21 mouse cellular contexts compared by ENCODE assay signal in the genomic region with DNA sequence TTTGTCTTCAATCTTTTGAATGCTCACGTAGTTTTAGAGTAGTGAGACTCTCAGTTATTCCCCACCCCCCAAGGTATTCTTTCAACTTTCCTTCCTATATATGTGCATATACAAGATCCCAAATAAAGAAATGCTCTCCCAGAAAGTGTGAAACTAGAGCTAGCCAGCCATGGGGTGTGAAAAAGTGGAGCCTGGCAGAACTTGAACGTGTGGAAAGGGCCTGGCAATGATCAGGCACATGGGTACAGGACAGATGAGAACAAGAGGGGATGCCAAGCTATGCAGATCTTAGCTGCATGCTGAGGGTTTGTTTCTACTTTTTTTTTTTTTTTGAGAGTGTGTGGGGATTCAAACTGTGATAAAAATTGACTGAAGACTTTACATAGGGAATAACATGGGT.
DNase-seq lines count a peak whose midpoint lies in the region; ATAC-seq and TF ChIP-seq lines count a peak whose summit lies in the region.
"Had no signal": no experiment of that assay in that cellular context is flagged by ENCODE, and none has a peak within 500 bp of the region (broad histone marks: within the 10 kb centered on the region; RNA-seq: fewer than 3 reads in every experiment).

No protein-coding gene starts in this region.

- no peak overlapping the region for H3K4me2 ChIP-seq in forebrain, embryonic 16.5 days (ENCODE audit: low read length)
- H3K4me2 ChIP-seq in hindbrain, embryonic 12.5 days (replicated peaks), result no peak overlapping the region
- H3K4me2 ChIP-seq: embryonic facial prominence, embryonic 13.5 days; hindbrain, embryonic 15.5 days; neural tube, embryonic 13.5 days had no signal

- H3K36me3 ChIP-seq in forebrain, embryonic 16.5 days (ENCODE audit: control insufficient read depth, insufficient read depth), result no peaks in the 10 kb centered on the region
- no peaks in the 10 kb centered on the region for H3K36me3 ChIP-seq in hindbrain, embryonic 12.5 days
- H3K36me3 ChIP-seq: embryonic facial prominence, embryonic 13.5 days; hindbrain, embryonic 15.5 days; neural tube, embryonic 13.5 days had no signal

- no peak overlapping the region for H3K27ac ChIP-seq in forebrain, embryonic 16.5 days (ENCODE audit: low read length)
- H3K27ac ChIP-seq in hindbrain, embryonic 12.5 days, result no peak overlapping the region
- H3K27ac ChIP-seq: embryonic facial prominence, embryonic 13.5 days; heart, adult 2 months; hindbrain, embryonic 15.5 days; neural tube, embryonic 13.5 days; stomach, postnatal 0 days had no signal

- no peak overlapping the region for H3K4me3 ChIP-seq in forebrain, embryonic 16.5 days (replicated peaks; ENCODE audit: low read length)
- no peak overlapping the region for H3K4me3 ChIP-seq in hindbrain, embryonic 12.5 days
- H3K4me3 ChIP-seq: embryonic facial prominence, embryonic 13.5 days; heart, adult 2 months; hindbrain, embryonic 15.5 days; neural tube, embryonic 13.5 days had no signal

- H3K27me3 ChIP-seq in forebrain, embryonic 16.5 days (replicated peaks; ENCODE audit: control insufficient read depth, insufficient read depth, low read length), result no peaks in the 10 kb centered on the region
- H3K27me3 ChIP-seq in hindbrain, embryonic 12.5 days, result no peaks in the 10 kb centered on the region
- H3K27me3 ChIP-seq: embryonic facial prominence, embryonic 13.5 days; hindbrain, embryonic 15.5 days; neural tube, embryonic 13.5 days had no signal

- H3K4me1 ChIP-seq in forebrain, embryonic 16.5 days (replicated peaks; ENCODE audit: control insufficient read depth, insufficient read depth, low read length), result peaks cover 17% of the 10 kb centered on the region
- H3K4me1 ChIP-seq in hindbrain, embryonic 12.5 days, result peaks cover 2% of the 10 kb centered on the region; the same call in 1 of the 2 replicates
- H3K4me1 ChIP-seq: embryonic facial prominence, embryonic 13.5 days had no signal

- TF ChIP-seq CTCF in brain, embryonic 14.5 days (IDR thresholded peaks at IDR 0.05; ENCODE audit: borderline replicate concordance, extremely low read depth, insufficient read depth, insufficient read length), result no peak

- WGBS in forebrain, embryonic 16.5 days, result 49% methylated on average over 2 of the region's 2 CpGs
- 68% methylated on average over 2 of the region's 2 CpGs for WGBS in hindbrain, embryonic 12.5 days

- no peaks in the 10 kb centered on the region for H3K9me3 ChIP-seq in forebrain, embryonic 16.5 days (ENCODE audit: control insufficient read depth, low read length)
- no peaks in the 10 kb centered on the region for H3K9me3 ChIP-seq in hindbrain, embryonic 12.5 days (replicated peaks)
- H3K9me3 ChIP-seq: embryonic facial prominence, embryonic 13.5 days; hindbrain, embryonic 15.5 days; neural tube, embryonic 13.5 days had no signal

- ATAC-seq in forebrain, embryonic 16.5 days, result peak; percentile 76
- ATAC-seq in inflammation-experienced regulatory T-cells, adult 6 months, result no peak
- ATAC-seq in hindbrain, embryonic 12.5 days (ENCODE audit: low FRiP score), result no peak
- ATAC-seq: lung, postnatal 0 days had no signal

- H3K9ac ChIP-seq in forebrain, embryonic 16.5 days (replicated peaks; ENCODE audit: low read depth, low read length), result no peak overlapping the region
- no peak overlapping the region for H3K9ac ChIP-seq in hindbrain, embryonic 12.5 days
- H3K9ac ChIP-seq: embryonic facial prominence, embryonic 13.5 days; hindbrain, embryonic 15.5 days; neural tube, embryonic 13.5 days had no signal

- DNase-seq in brain, embryonic 14.5 days (ENCODE audit: low read depth), result peak; percentile 67
- DNase-seq in left cerebral cortex, adult 9 months (ENCODE audit: low spot score in 2 of 2), result peak; percentile 43 to 62
- peak; percentile 32 for DNase-seq in right cerebral cortex, postnatal 25 days
- no peak for DNase-seq in layer of hippocampus, postnatal 14 days (ENCODE audit: low spot score in 2 of 2)
- DNase-seq: adrenal gland, adult 2 months; gastrocnemius, postnatal 10 days; heart, adult 2 months; heart, postnatal 36 days; kidney, adult 11 months; kidney, postnatal 10 days; liver; midbrain, embryonic 14.5 days; thymus, postnatal 14 days had no signal

- TF ChIP-seq POLR2A in brain, embryonic 14.5 days (IDR thresholded peaks at IDR 0.05; ENCODE audit: borderline replicate concordance, extremely low read depth, insufficient read depth, insufficient read length, poor library complexity, severe bottlenecking), result no peak

Comparison
In these comparisons a context has a peak if more than half of its experiments do, and no peak if none do; other contexts are left out.
1. DNase-seq: peak in brain, embryonic 14.5 days (single experiment), left cerebral cortex, adult 9 months (2 of 2) and right cerebral cortex, postnatal 25 days (single experiment); none in layer of hippocampus, postnatal 14 days (0 of 2).